ENCODE assay signal across 11 mouse cellular contexts in genomic region chr15:77338451-77338850, GRCm38 (mm10). TPM values are rescaled to one million over a fixed set of nuclear protein-coding genes. Genes with fewer than 3 reads are reported as not detected.
A peak's percentile ranks its signal among the peaks of the same experiment; 100 is the strongest.
DNase-seq lines count a peak whose midpoint lies in the region; ATAC-seq and TF ChIP-seq lines count a peak whose summit lies in the region.
"Had no signal": no experiment of that assay in that cellular context is flagged by ENCODE, and none has a peak within 500 bp of the region (broad histone marks: within the 10 kb centered on the region; RNA-seq: fewer than 3 reads in every experiment).

No protein-coding gene starts in this region.

- no peaks in the 10 kb centered on the region for H3K9me3 ChIP-seq in neural tube, embryonic 11.5 days (ENCODE audit: control insufficient read depth, low read length)
- no peaks in the 10 kb centered on the region for H3K9me3 ChIP-seq in intestine, embryonic 16.5 days (ENCODE audit: control insufficient read depth, low read length)
- no peaks in the 10 kb centered on the region for H3K9me3 ChIP-seq in liver, embryonic 11.5 days (ENCODE audit: control insufficient read depth, low read length)
- no peaks in the 10 kb centered on the region for H3K9me3 ChIP-seq in stomach, postnatal 0 days (ENCODE audit: control insufficient read depth, low read length)
- H3K9me3 ChIP-seq: G1E; heart, embryonic 13.5 days had no signal

- H3K4me2 ChIP-seq in neural tube, embryonic 11.5 days (ENCODE audit: low read depth), result no peak overlapping the region
- peak overlapping the region; percentile 26; the same call in 1 of the 2 replicates for H3K4me2 ChIP-seq in intestine, embryonic 16.5 days (ENCODE audit: low read depth, low read length)
- peak overlapping the region; percentile 8 for H3K4me2 ChIP-seq in liver, embryonic 11.5 days
- H3K4me2 ChIP-seq in stomach, postnatal 0 days (replicated peaks; ENCODE audit: low read depth), result no peak overlapping the region
- H3K4me2 ChIP-seq: heart, embryonic 13.5 days had no signal

- no peak for DNase-seq in neural tube, embryonic 11.5 days (ENCODE audit: low spot score)
- DNase-seq in neural tube, embryonic 10.5 days (ENCODE audit: extremely low spot score, low spot score), result no peak
- no peak for DNase-seq in liver, embryonic 11.5 days (ENCODE audit: low spot score)
- peak; percentile 81 for DNase-seq in stomach, postnatal 0 days (ENCODE audit: low spot score)
- no peak for DNase-seq in adipocyte (ENCODE audit: low spot score)
- DNase-seq in cerebellum, postnatal 36 days, result no peak
- DNase-seq: thymus, adult 18-20 months had no signal

- H3K4me3 ChIP-seq in neural tube, embryonic 11.5 days (ENCODE audit: low read depth, low read length), result no peak overlapping the region
- H3K4me3 ChIP-seq in intestine, embryonic 16.5 days (ENCODE audit: low read length), result no peak overlapping the region
- H3K4me3 ChIP-seq in liver, embryonic 11.5 days (ENCODE audit: low read depth, low read length), result no peak overlapping the region
- H3K4me3 ChIP-seq in stomach, postnatal 0 days (ENCODE audit: low read depth, low read length), result no peak overlapping the region
- H3K4me3 ChIP-seq: heart, embryonic 13.5 days had no signal

- no peaks in the 10 kb centered on the region for H3K27me3 ChIP-seq in neural tube, embryonic 11.5 days (ENCODE audit: control insufficient read depth, insufficient read depth, low read length)
- H3K27me3 ChIP-seq in intestine, embryonic 16.5 days (replicated peaks; ENCODE audit: control insufficient read depth, insufficient read depth, low read length), result no peaks in the 10 kb centered on the region
- H3K27me3 ChIP-seq in liver, embryonic 11.5 days (replicated peaks; ENCODE audit: control insufficient read depth, insufficient read depth, low read length), result no peaks in the 10 kb centered on the region
- no peaks in the 10 kb centered on the region for H3K27me3 ChIP-seq in stomach, postnatal 0 days (ENCODE audit: control insufficient read depth, insufficient read depth, low read length)
- H3K27me3 ChIP-seq: heart, embryonic 13.5 days had no signal

- no peak overlapping the region for H3K27ac ChIP-seq in neural tube, embryonic 11.5 days (ENCODE audit: low read depth, low read length)
- peak overlapping the region; percentile 78 for H3K27ac ChIP-seq in intestine, embryonic 16.5 days (ENCODE audit: low read length)
- H3K27ac ChIP-seq in liver, embryonic 11.5 days (ENCODE audit: low read depth, low read length), result no peak overlapping the region
- peak overlapping the region; percentile 78 for H3K27ac ChIP-seq in stomach, postnatal 0 days (replicated peaks)
- H3K27ac ChIP-seq: heart, embryonic 13.5 days; kidney, postnatal 0 days had no signal

- TF ChIP-seq EP300 in stomach, postnatal 0 days (optimal IDR thresholded peaks at IDR 0.05), result no peak

- no peak for ATAC-seq in neural tube, embryonic 11.5 days (ENCODE audit: insufficient read depth, low FRiP score, low TSS enrichment)
- peak; percentile 80 for ATAC-seq in intestine, embryonic 16.5 days
- 0 out of 2 replicates have a peak, but pooled peaks have one; percentile 35 for ATAC-seq in liver, embryonic 11.5 days (replicated peaks; ENCODE audit: low FRiP score)
- peak; percentile 86 for ATAC-seq in stomach, postnatal 0 days (ENCODE audit: low FRiP score, low TSS enrichment)

- 60% methylated on average over 7 of the region's 7 CpGs for whole genome bisulfite sequencing in neural tube, embryonic 11.5 days
- WGBS in intestine, embryonic 16.5 days, result 51% methylated on average over 7 of the region's 7 CpGs
- 67% methylated on average over 7 of the region's 7 CpGs for WGBS in liver, embryonic 11.5 days
- WGBS in stomach, postnatal 0 days, result 49% methylated on average over 7 of the region's 7 CpGs

- TF ChIP-seq CTCF in stomach, postnatal 0 days (IDR thresholded peaks at IDR 0.05; ENCODE audit: low read depth), result no peak

- H3K36me3 ChIP-seq in neural tube, embryonic 11.5 days (ENCODE audit: control insufficient read depth, insufficient read depth, low read length), result no peaks in the 10 kb centered on the region
- no peaks in the 10 kb centered on the region for H3K36me3 ChIP-seq in intestine, embryonic 16.5 days (ENCODE audit: control insufficient read depth, insufficient read depth, low read length)
- no peaks in the 10 kb centered on the region for H3K36me3 ChIP-seq in liver, embryonic 11.5 days (ENCODE audit: control insufficient read depth, insufficient read depth, low read length)
- no peaks in the 10 kb centered on the region for H3K36me3 ChIP-seq in stomach, postnatal 0 days (ENCODE audit: control insufficient read depth, insufficient read depth, low read length)
- H3K36me3 ChIP-seq: G1E; heart, embryonic 13.5 days had no signal

- peak overlapping the region; percentile 18; the same call in 1 of the 2 replicates for H3K9ac ChIP-seq in neural tube, embryonic 11.5 days (ENCODE audit: low read length)
- H3K9ac ChIP-seq in intestine, embryonic 16.5 days (ENCODE audit: low read depth, low read length), result peak overlapping the region; percentile 30
- H3K9ac ChIP-seq in liver, embryonic 11.5 days (ENCODE audit: low read depth, low read length), result no peak overlapping the region
- H3K9ac ChIP-seq in stomach, postnatal 0 days (ENCODE audit: low read length), result no peak overlapping the region
- H3K9ac ChIP-seq: heart, embryonic 13.5 days had no signal

- H3K4me1 ChIP-seq in neural tube, embryonic 11.5 days (ENCODE audit: control insufficient read depth, insufficient read depth, low read length), result peaks cover 29% of the 10 kb centered on the region
- H3K4me1 ChIP-seq in intestine, embryonic 16.5 days (ENCODE audit: control insufficient read depth, insufficient read depth, low read length), result peaks cover 41% of the 10 kb centered on the region
- H3K4me1 ChIP-seq in liver, embryonic 11.5 days (replicated peaks; ENCODE audit: control insufficient read depth, insufficient read depth, low read length), result peaks cover 23% of the 10 kb centered on the region
- H3K4me1 ChIP-seq in stomach, postnatal 0 days (replicated peaks; ENCODE audit: control insufficient read depth, insufficient read depth), result peaks cover 7% of the 10 kb centered on the region

RNA-seq across cellular contexts. Expression of gene Rbfox2, which starts 31.6 kb away (rescaled TPM):
- 123 and 125 TPM in 2 replicates for polyA plus RNA-seq in neural tube, embryonic 11.5 days (2014; fragmentation: Nextera tagmentation; extraction: Ambion mirVana)
- 31.5 and 34.0 TPM in 2 replicates for polyA plus RNA-seq in intestine, embryonic 16.5 days (2015; fragmentation: Nextera tagmentation; extraction: Ambion mirVana)
- 24.3 and 26.6 TPM in 2 replicates for polyA plus RNA-seq in liver, embryonic 11.5 days (2014; fragmentation: Nextera tagmentation; extraction: Ambion mirVana)
- polyA plus RNA-seq in stomach, postnatal 0 days (2015; fragmentation: Nextera tagmentation; extraction: Ambion mirVana), result 23.2 and 24.4 TPM in 2 replicates

Comparison
In these comparisons a context has a peak if more than half of its experiments do, and no peak if none do; other contexts are left out.
1. H3K27ac ChIP-seq: peak in intestine, embryonic 16.5 days (single experiment) and stomach, postnatal 0 days (single experiment); none in neural tube, embryonic 11.5 days (single experiment) and liver, embryonic 11.5 days (single experiment).
2. H3K4me2 ChIP-seq: peak in intestine, embryonic 16.5 days (single experiment) and liver, embryonic 11.5 days (single experiment); none in neural tube, embryonic 11.5 days (single experiment) and stomach, postnatal 0 days (single experiment).
3. H3K9ac ChIP-seq: peak in neural tube, embryonic 11.5 days (single experiment) and intestine, embryonic 16.5 days (single experiment); none in liver, embryonic 11.5 days (single experiment) and stomach, postnatal 0 days (single experiment).